Mouse (Mus musculus) intestine, embryonic 16.5 days (tissue): Measurements from ENCODE around the gene Ppp1r13l. TPM values are rescaled to one million over a fixed set of nuclear protein-coding genes. Genes with fewer than 3 reads are reported as not detected.
A peak's percentile ranks its signal among the peaks of the same experiment; 100 is the strongest.

Experiments
- ATAC-seq: fragments of 200-750 bp; cut with Nextera tagmentation; 2 replicates; pipeline ENCODE4 v1.8.0; 2017; ENCODE audit warnings: moderate TSS enrichment, moderate library complexity
- H3K27ac ChIP-seq: fragments of 300-500 bp; sonication (generic); 2 replicates; pipeline ENCODE4 v1.5.1; 2014; ENCODE audit warnings: mild to moderate bottlenecking, low read length
- H3K27me3 ChIP-seq: fragments of 300-500 bp; sonication (generic); replicated peaks from 2 replicates; pipeline ENCODE4 v1.6.1; 2014; ENCODE audit warnings: low read length, control low read depth, mixed read lengths; ENCODE audit not compliant: control insufficient read depth, insufficient read depth
- H3K36me3 ChIP-seq: fragments of 300-500 bp; sonication (generic); 2 replicates; pipeline ENCODE4 v1.6.1; 2014; ENCODE audit warnings: low read length, control low read depth; ENCODE audit not compliant: control insufficient read depth, insufficient read depth
- H3K4me1 ChIP-seq: fragments of 300-500 bp; sonication (generic); 2 replicates; pipeline ENCODE4 v1.6.1; 2014; ENCODE audit warnings: low read length, control low read depth, mixed read lengths; ENCODE audit not compliant: control insufficient read depth, insufficient read depth
- H3K4me2 ChIP-seq: fragments of 300-500 bp; sonication (generic); 2 replicates; pipeline ENCODE4 v1.6.1; 2014; ENCODE audit warnings: low read depth, low read length, control low read depth
- H3K4me3 ChIP-seq: fragments of 300-500 bp; sonication (generic); 2 replicates; pipeline ENCODE4 v1.5.1; 2014; ENCODE audit warnings: mild to moderate bottlenecking, low read length
- H3K9ac ChIP-seq: fragments of 300-500 bp; sonication (generic); 2 replicates; pipeline ENCODE4 v1.6.1; 2014; ENCODE audit warnings: low read depth, low read length
- H3K9me3 ChIP-seq: fragments of 300-500 bp; sonication (generic); 2 replicates; pipeline ENCODE4 v1.6.1; 2016; ENCODE audit warnings: low read length, control low read depth; ENCODE audit not compliant: control insufficient read depth
- WGBS: fragments of 180-500 bp; shearing (Covaris S2); extraction: QIAGEN DNeasy Blood & Tissue Kit; methylation state at CpG from one replicate; pipeline ENCODE4 v1.1.7; 2014; 5-methylcytosine and 5-hydroxymethylcytosine counted together
- polyA plus RNA-seq: library from polyadenylated mRNA; unstranded; fragments of >200 nt; fragmentation: Nextera tagmentation; extraction: Ambion mirVana; gene quantifications from 2 replicates; pipeline ENCODE4 v1.2.1, GENCODE M21; 2015

Gene Ppp1r13l
- polyA plus RNA-seq, 1 experiment from 2014 or later: 3.1 TPM

- no peak overlapping the region for H3K4me3 ChIP-seq
- 63% methylated on average over 2 of the region's 2 CpGs for WGBS
- no peak for ATAC-seq
- peaks cover 8% of the 10 kb centered on the region for H3K4me1 ChIP-seq
- no peak overlapping the region for H3K27ac ChIP-seq
- H3K9me3 ChIP-seq: no peaks in the 10 kb centered on the region
- H3K9ac ChIP-seq: no peak overlapping the region
- H3K4me2 ChIP-seq: no peak overlapping the region
- H3K27me3 ChIP-seq: no peaks in the 10 kb centered on the region
- H3K36me3 ChIP-seq: no peaks in the 10 kb centered on the region
Observed at GRCm38 (mm10) chr7:19331910-19332309, 27.6 kb upstream of the Ppp1r13l start.

GRCm38 (mm10) chr7:19332709-19333352, 26.7 kb upstream of the Ppp1r13l start:
- WGBS: under 1% methylated on average over 52 of the region's 52 CpGs
- ATAC-seq: peak; percentile 67
- peak overlapping the region; percentile 57; the same call in 1 of the 2 replicates for H3K27ac ChIP-seq

GRCm38 (mm10) chr7:19335583-19335982, 24.0 kb upstream of the Ppp1r13l start:
- no peak overlapping the region for H3K9ac ChIP-seq
- H3K4me3 ChIP-seq: no peak overlapping the region
- no peak overlapping the region for H3K27ac ChIP-seq
- no peaks in the 10 kb centered on the region for H3K27me3 ChIP-seq
- ATAC-seq: peak; percentile 36; the same call in 1 of the 2 replicates
- no peak overlapping the region for H3K4me2 ChIP-seq
- no peaks in the 10 kb centered on the region for H3K9me3 ChIP-seq
- H3K4me1 ChIP-seq: peaks cover 3% of the 10 kb centered on the region; the same call in 1 of the 2 replicates
- WGBS: 48% methylated on average over 3 of the region's 3 CpGs
- H3K36me3 ChIP-seq: no peaks in the 10 kb centered on the region

More at GRCm38 (mm10) chr7:19332709-19333352, 26.7 kb upstream of the Ppp1r13l start:
- 0 out of 2 replicates have a peak, but pooled peaks cover 3% of the 10 kb centered on the region for H3K4me1 ChIP-seq
- peak overlapping the region; percentile 64 for H3K4me3 ChIP-seq
- H3K9ac ChIP-seq: peak overlapping the region; percentile 76
- no peaks in the 10 kb centered on the region for H3K27me3 ChIP-seq
- H3K4me2 ChIP-seq: peak overlapping the region; percentile 79
- no peaks in the 10 kb centered on the region for H3K9me3 ChIP-seq
- H3K36me3 ChIP-seq: no peaks in the 10 kb centered on the region

GRCm38 (mm10) chr7:19337122-19337521, 22.4 kb upstream of the Ppp1r13l start:
- Histone ChIP-seq H3K9me3 (no peaks in the 10 kb centered on the region), H3K4me1 (peaks cover 13% of the 10 kb centered on the region), H3K27ac (no peak overlapping the region), H3K4me2 (no peak overlapping the region), H3K9ac (no peak overlapping the region), H3K36me3 (no peaks in the 10 kb centered on the region), H3K4me3 (no peak overlapping the region), H3K27me3 (no peaks in the 10 kb centered on the region)
- ATAC-seq: no peak
- 56% methylated on average over 10 of the region's 10 CpGs for WGBS

- H3K4me2 ChIP-seq: no peak overlapping the region
- H3K9ac ChIP-seq: no peak overlapping the region; the same call in 1 of the 2 replicates
- no peaks in the 10 kb centered on the region for H3K36me3 ChIP-seq
- ATAC-seq: no peak
- H3K9me3 ChIP-seq: no peaks in the 10 kb centered on the region
- no peak overlapping the region for H3K4me3 ChIP-seq
- H3K4me1 ChIP-seq: peaks cover 20% of the 10 kb centered on the region
- 50% methylated on average over 2 of the region's 2 CpGs for WGBS
- no peak overlapping the region for H3K27ac ChIP-seq
- no peaks in the 10 kb centered on the region for H3K27me3 ChIP-seq
Observed at GRCm38 (mm10) chr7:19338060-19338459, 21.5 kb upstream of the Ppp1r13l start.

GRCm38 (mm10) chr7:19338596-19338995, 21.0 kb upstream of the Ppp1r13l start:
- no peak overlapping the region; the same call in 1 of the 2 replicates for H3K9ac ChIP-seq
- H3K9me3 ChIP-seq: no peaks in the 10 kb centered on the region
- H3K27ac ChIP-seq: no peak overlapping the region
- H3K4me2 ChIP-seq: no peak overlapping the region
- H3K4me3 ChIP-seq: no peak overlapping the region
- no peak for ATAC-seq
- H3K4me1 ChIP-seq: peaks cover 23% of the 10 kb centered on the region
- H3K27me3 ChIP-seq: no peaks in the 10 kb centered on the region
- no peaks in the 10 kb centered on the region for H3K36me3 ChIP-seq
- WGBS: 65% methylated on average over 7 of the region's 7 CpGs

GRCm38 (mm10) chr7:19341250-19341649, 18.3 kb upstream of the Ppp1r13l start:
- Histone ChIP-seq H3K9ac (no peak overlapping the region), H3K4me2 (peak overlapping the region; percentile 91), H3K4me3 (peak overlapping the region; percentile 56; the same call in 1 of the 2 replicates), H3K27me3 (no peaks in the 10 kb centered on the region), H3K36me3 (no peaks in the 10 kb centered on the region), H3K9me3 (no peaks in the 10 kb centered on the region), H3K4me1 (peaks cover 30% of the 10 kb centered on the region), H3K27ac (no peak overlapping the region)
- ATAC-seq: no peak
- 16% methylated on average over 10 of the region's 10 CpGs for WGBS

- Histone ChIP-seq H3K4me2 (peak overlapping the region; percentile 91), H3K4me1 (peaks cover 30% of the 10 kb centered on the region), H3K9me3 (no peaks in the 10 kb centered on the region), H3K27ac (peak overlapping the region; percentile 63; the same call in 1 of the 2 replicates), H3K36me3 (no peaks in the 10 kb centered on the region), H3K9ac (peak overlapping the region; percentile 68), H3K27me3 (no peaks in the 10 kb centered on the region), H3K4me3 (peak overlapping the region; percentile 56)
- 0 out of 2 replicates have a peak, but pooled peaks have one; percentile 8 for ATAC-seq
- under 1% methylated on average over 41 of the region's 41 CpGs for WGBS
Observed at GRCm38 (mm10) chr7:19341761-19342409, 17.7 kb upstream of the Ppp1r13l start.

- Histone ChIP-seq H3K4me3 (peak overlapping the region; percentile 56), H3K9me3 (no peaks in the 10 kb centered on the region), H3K36me3 (no peaks in the 10 kb centered on the region), H3K27ac (peak overlapping the region; percentile 63; the same call in 1 of the 2 replicates), H3K4me1 (peaks cover 30% of the 10 kb centered on the region), H3K27me3 (no peaks in the 10 kb centered on the region), H3K4me2 (peak overlapping the region; percentile 91), H3K9ac (peak overlapping the region; percentile 68)
- WGBS: under 1% methylated on average over 27 of the region's 27 CpGs
- no peak for ATAC-seq
Observed at GRCm38 (mm10) chr7:19342481-19343027, 17.0 kb upstream of the Ppp1r13l start.
